Mouse (Mus musculus) limb, embryonic 11.5 days (tissue): Measurements from ENCODE around the gene Gm28038. TPM values are rescaled to one million over a fixed set of nuclear protein-coding genes. Genes with fewer than 3 reads are reported as not detected.

ENCODE experiments used
- ATAC-seq: fragments of 200-750 bp; cut with Nextera tagmentation; 2 replicates; pipeline ENCODE4 v1.8.0; 2017; ENCODE audit warnings: low read depth; ENCODE audit not compliant: insufficient number of reproducible peaks, low FRiP score, low TSS enrichment
- DNase-seq: peaks from one replicate; pipeline ENCODE4 v3.0.0-alpha.2; 2015; ENCODE audit warnings: low spot score
- H3K27ac ChIP-seq: fragments of 300-500 bp; sonication (generic); replicated peaks from 2 replicates; pipeline ENCODE4 v1.5.1; 2014; ENCODE audit warnings: low read depth, mild to moderate bottlenecking, low read length
- H3K27me3 ChIP-seq: fragments of 300-500 bp; sonication (generic); 2 replicates; pipeline ENCODE4 v1.6.1; 2014; ENCODE audit warnings: mild to moderate bottlenecking, low read length, mixed read lengths; ENCODE audit not compliant: control insufficient read depth, insufficient read depth
- H3K36me3 ChIP-seq: fragments of 300-500 bp; sonication (generic); 2 replicates; pipeline ENCODE4 v1.6.1; 2014; ENCODE audit warnings: mild to moderate bottlenecking, low read length, moderate library complexity, mixed read lengths; ENCODE audit not compliant: control insufficient read depth, insufficient read depth
- H3K4me1 ChIP-seq: fragments of 300-500 bp; sonication (generic); 2 replicates; pipeline ENCODE4 v1.6.1; 2014; ENCODE audit warnings: low read length, mixed read lengths; ENCODE audit not compliant: control insufficient read depth, insufficient read depth
- H3K4me2 ChIP-seq: fragments of 300-500 bp; sonication (generic); 2 replicates; pipeline ENCODE4 v1.6.1; 2014; ENCODE audit warnings: low read depth, mild to moderate bottlenecking, moderate library complexity; ENCODE audit not compliant: severe bottlenecking
- H3K4me3 ChIP-seq: fragments of 300-500 bp; sonication (generic); 2 replicates; pipeline ENCODE4 v1.5.1; 2014; ENCODE audit warnings: low read depth, low read length
- H3K9ac ChIP-seq: fragments of 300-500 bp; sonication (generic); 2 replicates; pipeline ENCODE4 v1.6.1; 2014; ENCODE audit warnings: mild to moderate bottlenecking, low read length
- H3K9me3 ChIP-seq: fragments of 300-500 bp; sonication (generic); 2 replicates; pipeline ENCODE4 v1.6.1; 2016; ENCODE audit warnings: low read length; ENCODE audit not compliant: control insufficient read depth
- WGBS: fragments of 180-500 bp; shearing (Covaris S2); extraction: QIAGEN DNeasy Blood & Tissue Kit; methylation state at CpG from one replicate; pipeline ENCODE4 v1.1.7; 2014; 5-methylcytosine and 5-hydroxymethylcytosine counted together
- polyA plus RNA-seq: library from polyadenylated mRNA; unstranded; fragments of >200 nt; fragmentation: Nextera tagmentation; extraction: Ambion mirVana; gene quantifications from 2 replicates; pipeline ENCODE4 v1.2.1, GENCODE M21; 2014

The Gm28038 gene
- polyA plus RNA-seq = not detected in 2 replicates

DNA sequence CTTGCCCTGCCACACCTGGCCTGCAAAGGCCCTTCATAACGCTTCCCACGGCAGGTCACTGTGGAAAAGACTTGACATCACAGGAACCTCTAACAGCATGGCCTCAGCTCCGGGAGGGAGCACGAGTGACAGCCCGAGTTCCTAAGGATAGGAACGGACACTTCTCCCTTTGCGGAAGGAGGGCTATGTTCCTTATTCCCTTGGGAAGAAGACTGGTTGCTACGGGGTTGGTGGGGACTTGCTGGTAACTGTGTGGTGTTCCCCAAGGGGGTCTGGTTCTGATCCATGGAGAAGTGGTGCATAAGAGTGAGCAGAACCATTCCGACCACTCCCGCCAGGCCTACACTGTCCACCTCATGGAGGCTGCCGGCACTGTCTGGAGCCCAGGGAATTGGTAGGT lies at the start of gene Gm28038:
Gene Gm28038, plus strand, starts transcription at position 301 of the 400 bp plus-strand sequence.
- no peak within 1 kb of the TSS for H3K4me2 ChIP-seq
- H3K9me3 ChIP-seq = no peaks in the 10 kb centered on the region
- no peaks in the 10 kb centered on the region for H3K36me3 ChIP-seq
- no peak within 1 kb of the TSS for H3K27ac ChIP-seq
- ATAC-seq (no peak), DNase-seq (no peak)
- 90% methylated on average over 11 of the region's 11 CpGs for WGBS
- no peak within 1 kb of the TSS for H3K4me3 ChIP-seq
- H3K27me3 ChIP-seq = no peaks in the 10 kb centered on the region
- peaks cover 5% of the 10 kb centered on the region for H3K4me1 ChIP-seq
- H3K9ac ChIP-seq = no peak within 1 kb of the TSS

DNA sequence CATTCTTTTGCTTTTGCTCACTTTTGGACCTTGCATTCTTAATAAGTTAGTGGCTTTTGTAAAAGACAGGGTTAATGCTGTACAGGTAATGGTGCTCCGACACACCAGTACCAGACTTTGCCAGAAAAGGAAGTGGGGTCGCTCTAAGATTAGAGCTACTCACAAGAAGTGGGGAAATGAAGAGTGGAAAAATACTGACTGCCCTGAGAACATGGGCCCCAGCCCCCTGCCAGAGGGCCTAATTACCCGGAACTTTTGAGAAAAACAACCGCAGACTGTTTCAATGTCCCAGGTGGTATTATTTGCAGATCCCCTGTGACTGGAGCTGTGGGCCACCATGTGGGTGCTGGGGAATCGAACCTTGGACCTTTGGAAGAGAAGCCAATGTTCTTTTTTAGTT lies 45.2 kb upstream of the Gm28038 start:
- H3K4me2 ChIP-seq = no peak overlapping the region
- 81% methylated on average over 5 of the region's 5 CpGs for WGBS
- peaks cover 10% of the 10 kb centered on the region for H3K4me1 ChIP-seq
- H3K9ac ChIP-seq = no peak overlapping the region
- H3K36me3 ChIP-seq = no peaks in the 10 kb centered on the region
- no peak overlapping the region for H3K27ac ChIP-seq
- no peaks in the 10 kb centered on the region for H3K27me3 ChIP-seq
- ATAC-seq (no peak), DNase-seq (no peak)
- H3K4me3 ChIP-seq = no peak overlapping the region
- no peaks in the 10 kb centered on the region for H3K9me3 ChIP-seq

GRCm38 (mm10) chr2:30236426-30237198 lies 44.2 kb upstream of the Gm28038 start:
- Histone ChIP-seq H3K4me1 (peaks cover 10% of the 10 kb centered on the region), H3K9ac (peak overlapping the region; percentile 88), H3K36me3 (peaks cover 8% of the 10 kb centered on the region; the same call in 1 of the 2 replicates), H3K27me3 (no peaks in the 10 kb centered on the region), H3K4me3 (peak overlapping the region; percentile 85), H3K27ac (peak overlapping the region; percentile 49), H3K4me2 (peak overlapping the region; percentile 75), H3K9me3 (no peaks in the 10 kb centered on the region)
- 6% methylated on average over 18 of the region's 18 CpGs for WGBS
- ATAC-seq (no peak), DNase-seq (no peak)

DNA sequence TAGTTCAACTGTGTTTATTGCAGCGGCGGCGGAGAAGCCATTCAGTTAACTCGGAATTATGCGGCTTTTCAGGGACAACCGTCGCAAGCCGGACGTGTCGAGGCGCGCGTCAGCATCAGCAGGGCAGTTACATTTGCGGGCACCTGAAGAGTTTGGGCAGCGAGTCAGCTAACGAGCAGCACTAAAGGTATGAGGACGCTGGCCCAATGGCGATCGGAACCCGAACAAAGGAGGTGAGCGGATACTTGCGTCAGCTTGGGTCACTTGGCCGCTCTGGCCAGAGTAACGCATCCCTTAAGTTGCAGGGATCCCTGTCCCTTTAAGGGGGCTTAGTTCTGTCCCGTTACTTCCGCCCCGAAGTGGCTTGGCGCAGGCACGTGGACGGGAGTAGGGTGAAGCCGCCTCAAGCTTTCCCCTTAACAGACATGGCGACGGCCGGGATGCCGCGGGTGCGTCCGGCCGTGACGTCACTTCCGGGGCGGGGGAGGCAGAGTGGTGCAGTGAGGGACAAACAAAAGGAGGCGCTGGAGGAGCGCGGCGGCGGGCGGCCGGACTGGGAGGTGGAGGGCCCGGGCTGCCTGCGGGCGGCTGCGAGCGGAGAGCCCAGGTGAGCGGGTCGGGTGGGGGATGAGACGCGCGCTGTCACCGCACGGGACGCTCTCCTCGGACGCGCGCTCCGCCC lies 43.5 kb upstream of the Gm28038 start, which contains the start of gene Lrrc8a:
Gene Lrrc8a, plus strand, starts transcription at position 517 of the 682 bp plus-strand sequence.
- ATAC-seq = peak; percentile 97
- WGBS = under 1% methylated on average over 67 of the region's 67 CpGs

DNA sequence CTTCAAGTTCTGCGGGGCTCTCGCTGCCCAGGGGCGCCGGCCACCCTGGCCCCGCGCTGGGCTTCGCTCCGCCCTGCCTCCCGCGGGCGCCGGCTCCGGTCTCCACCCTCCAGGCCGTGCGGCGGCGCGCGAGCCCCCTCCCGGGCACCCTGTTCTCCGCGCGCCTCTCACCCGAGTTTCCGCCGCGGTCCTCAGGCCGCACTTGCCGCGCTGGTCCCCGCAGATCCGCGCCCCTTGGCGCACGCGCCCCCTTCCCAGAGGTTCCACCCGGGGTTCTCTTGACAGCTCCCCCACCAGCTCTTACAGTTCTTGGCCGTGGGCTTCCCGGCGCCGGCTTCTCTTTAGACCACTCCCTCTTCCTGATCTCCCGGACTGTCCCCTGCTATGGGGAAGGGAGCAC lies 43.0 kb upstream of the Gm28038 start:
- peak overlapping the region; percentile 49 for H3K27ac ChIP-seq
- DNase-seq (no peak), ATAC-seq (peak; percentile 82)
- WGBS = 0% methylated on average over 32 of the region's 42 CpGs
- peaks cover 12% of the 10 kb centered on the region for H3K4me1 ChIP-seq
- no peaks in the 10 kb centered on the region for H3K9me3 ChIP-seq
- peak overlapping the region; percentile 85 for H3K4me3 ChIP-seq
- H3K27me3 ChIP-seq = no peaks in the 10 kb centered on the region
- H3K9ac ChIP-seq = peak overlapping the region; percentile 88
- peak overlapping the region; percentile 86 for H3K4me2 ChIP-seq
- H3K36me3 ChIP-seq = peaks cover 8% of the 10 kb centered on the region; the same call in 1 of the 2 replicates

More for the DNA sequence above, 43.5 kb upstream of the Gm28038 start, which contains the start of gene Lrrc8a:
- peak; percentile 100 for DNase-seq
- Histone ChIP-seq H3K4me3 (peak within 1 kb of the TSS; percentile 85), H3K9me3 (no peaks in the 10 kb centered on the region), H3K27ac (peak within 1 kb of the TSS; percentile 49), H3K4me2 (peak within 1 kb of the TSS; percentile 86), H3K36me3 (peaks cover 8% of the 10 kb centered on the region; the same call in 1 of the 2 replicates), H3K27me3 (no peaks in the 10 kb centered on the region), H3K9ac (peak within 1 kb of the TSS; percentile 88), H3K4me1 (peaks cover 10% of the 10 kb centered on the region)

DNA sequence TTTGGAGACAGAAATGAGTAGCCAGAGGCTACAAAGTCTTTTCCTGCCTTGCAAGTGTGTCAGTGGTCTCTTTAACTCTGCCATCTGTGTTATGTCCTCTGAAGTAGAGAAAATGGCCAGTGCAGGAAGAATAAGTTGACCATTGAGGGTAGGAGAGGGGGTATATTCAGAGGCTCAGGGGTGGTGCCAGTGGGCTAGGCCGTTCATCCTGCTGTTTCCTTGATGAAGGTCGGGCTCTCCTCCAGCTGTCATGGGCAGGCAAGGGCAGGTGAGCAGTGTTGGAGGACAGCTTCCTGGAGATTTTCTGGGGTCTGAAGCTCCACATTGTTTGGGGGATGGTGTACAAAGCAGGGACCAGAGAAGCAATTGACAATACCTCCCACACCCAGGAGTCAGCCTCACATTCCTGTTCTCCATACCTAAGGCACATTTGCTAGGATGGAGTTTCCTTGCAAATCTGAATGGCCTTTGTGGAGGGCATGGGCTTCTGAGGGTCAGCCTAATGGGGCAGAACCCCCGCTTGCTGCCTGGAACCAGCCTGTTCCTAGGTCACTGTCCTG lies 41.9 kb upstream of the Gm28038 start:
- H3K4me2 ChIP-seq = peak overlapping the region; percentile 86
- peaks cover 8% of the 10 kb centered on the region; the same call in 1 of the 2 replicates for H3K36me3 ChIP-seq
- H3K27me3 ChIP-seq = no peaks in the 10 kb centered on the region
- no peak overlapping the region for H3K27ac ChIP-seq
- no peaks in the 10 kb centered on the region for H3K9me3 ChIP-seq
- DNase-seq (no peak), ATAC-seq (no peak)
- peaks cover 12% of the 10 kb centered on the region for H3K4me1 ChIP-seq
- H3K9ac ChIP-seq = peak overlapping the region; percentile 88; the same call in 1 of the 2 replicates
- H3K4me3 ChIP-seq = peak overlapping the region; percentile 85
- WGBS = 79% methylated on average over 3 of the region's 3 CpGs

GRCm38 (mm10) chr2:30239777-30240176 lies 41.1 kb upstream of the Gm28038 start:
- no peak for DNase-seq
- Histone ChIP-seq H3K4me2 (no peak overlapping the region), H3K27me3 (no peaks in the 10 kb centered on the region), H3K4me3 (no peak overlapping the region), H3K27ac (no peak overlapping the region), H3K9me3 (no peaks in the 10 kb centered on the region), H3K4me1 (peaks cover 15% of the 10 kb centered on the region), H3K36me3 (peaks cover 10% of the 10 kb centered on the region; the same call in 1 of the 2 replicates), H3K9ac (no peak overlapping the region)
- WGBS = 83% methylated on average over 4 of the region's 4 CpGs
- ATAC-seq = no peak

- no peak within 1 kb of the TSS for H3K4me3 ChIP-seq
- no peak within 1 kb of the TSS for H3K27ac ChIP-seq
- no peaks in the 10 kb centered on the region for H3K27me3 ChIP-seq
- WGBS = 85% methylated on average over 2 of the region's 2 CpGs
- DNase-seq = no peak
- no peak within 1 kb of the TSS for H3K4me2 ChIP-seq
- H3K9me3 ChIP-seq = no peaks in the 10 kb centered on the region
- H3K9ac ChIP-seq = no peak within 1 kb of the TSS
- ATAC-seq = no peak
- H3K36me3 ChIP-seq = peaks cover 11% of the 10 kb centered on the region; the same call in 1 of the 2 replicates
- peaks cover 15% of the 10 kb centered on the region for H3K4me1 ChIP-seq
These were observed 40.6 kb upstream of the Gm28038 start, which contains the start of gene Gm28035 for GRCm38 (mm10) chr2:30240267-30240666. Gene Gm28035, plus strand, starts transcription at chr2:30240567.
